Mouse (Mus musculus) layer of hippocampus, adult 9-11 months (tissue): ENCODE results near the gene Btn2a2.
A peak's percentile ranks its signal among the peaks of the same experiment; 100 is the strongest.

Experiments
- DNase-seq: peaks from one replicate; pipeline ENCODE4 v3.0.0; 2022

Btn2a2 gene

GRCm38 (mm10) chr13:23521703-23522102 is 33.0 kb upstream of the Btn2a2 start:
- DNase-seq, result peak; percentile 49

- DNase-seq, result peak; percentile 66
These were observed 30.8 kb upstream of the Btn2a2 start for GRCm38 (mm10) chr13:23519416-23519815.

GRCm38 (mm10) chr13:23518885-23519284 is 30.2 kb upstream of the Btn2a2 start:
- peak; percentile 65 for DNase-seq

DNA sequence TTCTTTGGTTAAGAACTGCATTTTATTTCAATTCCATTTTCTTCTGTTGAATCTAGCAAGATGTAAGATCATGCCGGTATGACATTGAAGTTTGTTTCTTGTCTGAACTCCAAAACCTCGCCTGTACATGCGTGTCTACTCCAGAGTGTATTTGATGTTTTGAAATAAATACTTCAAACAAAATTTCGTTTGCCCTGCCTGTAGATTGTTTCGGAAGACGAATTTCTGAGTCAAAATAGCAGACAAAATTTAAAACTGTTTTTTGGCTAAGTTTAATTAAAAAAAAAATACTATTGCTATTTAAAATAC is 29.6 kb upstream of the Btn2a2 start:
- DNase-seq, result no peak

DNA sequence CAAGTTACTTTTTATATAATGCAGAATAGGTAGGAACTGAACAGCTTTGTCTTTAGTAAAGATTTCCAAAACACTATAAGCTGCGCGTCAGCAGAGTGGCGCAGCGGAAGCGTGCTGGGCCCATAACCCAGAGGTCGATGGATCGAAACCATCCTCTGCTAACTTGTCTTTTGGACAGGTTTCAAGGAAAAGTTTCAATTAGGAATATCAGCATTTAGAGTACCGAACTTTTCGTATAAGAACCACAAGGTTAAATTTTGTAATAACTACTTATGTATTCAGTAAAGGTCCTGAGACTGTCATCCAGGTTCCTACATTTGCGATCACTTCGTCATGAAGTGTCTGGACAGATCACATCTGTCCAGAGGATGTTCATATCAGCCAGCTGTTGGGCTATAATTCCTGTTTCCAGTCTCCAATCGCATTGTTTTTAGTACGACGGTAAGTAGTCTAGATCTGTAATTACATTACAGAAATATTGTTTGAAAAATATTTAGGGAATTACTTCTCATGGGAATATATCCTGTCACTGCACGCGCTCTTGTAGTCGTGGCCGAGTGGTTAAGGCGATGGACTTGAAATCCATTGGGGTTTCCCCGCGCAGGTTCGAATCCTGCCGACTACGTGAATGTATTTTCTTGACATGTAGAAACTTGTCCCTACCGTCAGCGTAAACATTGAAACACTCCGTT is 29.1 kb upstream of the Btn2a2 start:
- DNase-seq, result peak; percentile 87

DNA sequence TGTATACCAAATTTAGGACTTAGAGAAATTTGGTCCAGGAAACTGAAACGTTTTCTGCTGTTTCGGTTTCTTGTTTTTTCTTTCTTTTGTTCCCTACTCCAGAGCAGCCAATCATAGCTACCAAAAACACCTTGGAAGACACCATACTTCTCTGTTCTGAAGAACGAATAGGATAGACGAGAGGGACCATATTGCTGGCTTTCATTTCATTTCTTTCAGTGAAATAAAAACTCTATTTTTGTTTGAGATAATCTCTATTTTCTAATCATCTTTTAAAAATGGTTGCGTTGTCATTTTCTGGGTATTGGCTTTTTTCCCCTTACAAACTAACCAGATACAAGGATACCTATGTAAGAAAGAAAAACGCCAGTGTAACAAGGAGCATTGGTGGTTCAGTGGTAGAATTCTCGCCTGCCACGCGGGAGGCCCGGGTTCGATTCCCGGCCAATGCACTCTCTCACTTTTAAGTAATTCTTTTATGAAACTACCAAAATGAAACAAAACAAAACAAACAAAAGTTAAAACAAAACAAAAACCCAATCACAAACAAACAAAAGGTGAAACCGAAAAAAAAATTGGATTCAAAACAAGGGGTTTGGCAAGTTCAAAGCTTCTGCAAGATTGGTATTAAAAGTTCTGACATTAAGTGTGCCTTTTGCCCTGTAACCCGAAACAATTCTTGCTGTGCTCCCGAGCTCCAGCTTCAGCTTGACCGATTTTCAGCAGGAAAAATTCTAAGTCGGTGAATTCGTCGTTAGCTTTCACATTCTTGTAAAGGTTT is 28.4 kb upstream of the Btn2a2 start:
- no peak for DNase-seq

DNA sequence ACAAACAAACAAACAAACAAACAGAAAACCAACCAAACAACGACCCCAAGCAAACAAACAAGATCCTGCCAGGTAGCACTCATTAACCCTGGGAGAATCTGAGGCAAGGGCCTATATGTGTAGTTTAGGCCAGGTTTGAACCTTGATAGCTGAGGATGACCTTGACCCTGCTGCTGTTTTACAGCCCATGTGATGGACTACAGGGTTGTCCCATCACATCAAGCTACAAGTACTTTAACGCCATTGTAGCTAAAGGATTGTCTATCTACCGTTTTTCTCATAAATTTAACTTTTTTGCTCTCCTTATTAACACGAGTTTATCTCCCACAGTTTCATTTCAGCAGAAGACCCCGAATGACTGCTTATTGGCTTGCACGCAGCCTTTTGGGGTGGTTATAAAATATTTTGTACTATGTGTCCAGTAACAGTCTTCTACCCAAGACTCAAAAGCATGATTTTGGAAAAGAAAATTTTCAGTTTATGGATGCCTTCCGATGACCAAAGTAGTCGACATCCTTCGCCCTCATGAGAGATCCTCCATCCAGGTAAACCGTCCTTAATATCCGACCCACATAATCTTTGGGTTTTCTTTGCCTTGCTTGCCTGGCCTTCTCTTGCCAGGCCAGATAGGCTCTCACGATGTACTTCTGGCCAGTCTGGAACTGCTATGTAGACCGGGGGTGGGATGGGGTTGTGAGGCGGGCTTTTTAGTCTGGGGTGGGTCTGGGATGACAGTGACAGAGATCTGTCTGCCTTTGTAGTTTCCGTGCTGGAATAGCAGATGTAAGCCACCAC is 27.4 kb upstream of the Btn2a2 start:
- DNase-seq, result no peak

DNA sequence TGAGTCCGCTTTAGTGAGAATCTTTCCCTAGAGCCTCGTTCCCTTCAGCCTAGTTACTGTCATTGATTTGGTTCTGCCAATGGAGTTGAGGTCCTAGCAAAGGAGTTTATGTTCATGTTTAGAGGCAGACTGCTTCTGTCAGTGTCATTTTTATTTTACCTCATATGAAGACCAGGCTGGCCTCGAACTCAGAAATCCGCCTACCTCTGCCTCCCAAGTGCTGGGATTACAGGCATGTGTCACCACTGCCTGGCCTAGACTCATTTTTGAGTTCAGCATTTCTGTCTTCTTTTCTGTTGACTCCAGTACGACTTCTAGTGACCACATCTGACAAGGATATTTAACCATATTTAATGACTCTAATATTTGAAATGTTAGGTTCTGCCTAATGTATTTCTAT is 26.6 kb upstream of the Btn2a2 start:
- no peak for DNase-seq

DNA sequence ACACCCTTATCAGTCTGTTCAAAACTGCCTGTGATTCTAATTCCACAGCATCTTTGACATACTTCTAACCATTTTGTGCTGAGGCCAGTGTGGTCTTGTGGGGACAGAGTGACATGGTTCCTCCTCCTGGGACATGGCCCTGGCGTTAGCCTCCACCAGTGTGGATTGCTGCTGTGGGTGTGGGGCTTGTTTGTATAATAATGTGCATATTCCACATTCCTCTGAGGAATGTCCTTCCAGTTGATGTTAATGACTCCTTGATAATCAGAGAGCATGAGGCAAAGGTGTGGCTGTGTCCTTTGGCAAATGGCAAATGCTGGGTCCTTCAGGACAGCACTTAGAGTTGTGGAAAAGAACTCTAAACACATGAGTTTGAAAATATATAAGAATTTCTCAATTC is 24.9 kb upstream of the Btn2a2 start:
- DNase-seq, result no peak

DNA sequence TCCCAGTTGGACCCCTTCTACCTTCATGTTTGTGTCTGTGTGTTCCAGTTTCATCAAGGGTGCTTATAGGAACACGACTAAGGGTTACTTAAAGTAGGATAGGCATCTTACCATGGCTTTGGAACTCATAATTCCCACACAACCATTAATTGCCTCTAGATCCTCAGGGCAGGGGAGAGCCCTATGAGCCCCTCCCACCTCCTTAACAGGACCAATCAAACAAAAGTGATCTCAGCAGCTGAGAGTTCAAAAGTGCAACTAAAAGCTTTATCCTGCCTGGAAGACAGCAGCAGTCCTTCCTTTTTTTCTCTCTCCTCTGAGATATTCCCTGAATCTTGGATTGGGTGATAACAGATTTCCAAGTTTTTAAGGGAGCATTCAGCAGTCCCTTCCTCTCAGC is 21.5 kb upstream of the Btn2a2 start:
- DNase-seq, result no peak

- no peak for DNase-seq
These were observed 18.3 kb upstream of the Btn2a2 start for GRCm38 (mm10) chr13:23506819-23507515.

- DNase-seq, result no peak
These were observed 17.7 kb upstream of the Btn2a2 start for GRCm38 (mm10) chr13:23506351-23506750.

- no peak for DNase-seq
These were observed 17.1 kb upstream of the Btn2a2 start for GRCm38 (mm10) chr13:23505662-23506345.

GRCm38 (mm10) chr13:23503797-23504196 is 15.1 kb upstream of the Btn2a2 start:
- no peak for DNase-seq

GRCm38 (mm10) chr13:23502916-23503315 is 14.3 kb upstream of the Btn2a2 start:
- no peak for DNase-seq

DNA sequence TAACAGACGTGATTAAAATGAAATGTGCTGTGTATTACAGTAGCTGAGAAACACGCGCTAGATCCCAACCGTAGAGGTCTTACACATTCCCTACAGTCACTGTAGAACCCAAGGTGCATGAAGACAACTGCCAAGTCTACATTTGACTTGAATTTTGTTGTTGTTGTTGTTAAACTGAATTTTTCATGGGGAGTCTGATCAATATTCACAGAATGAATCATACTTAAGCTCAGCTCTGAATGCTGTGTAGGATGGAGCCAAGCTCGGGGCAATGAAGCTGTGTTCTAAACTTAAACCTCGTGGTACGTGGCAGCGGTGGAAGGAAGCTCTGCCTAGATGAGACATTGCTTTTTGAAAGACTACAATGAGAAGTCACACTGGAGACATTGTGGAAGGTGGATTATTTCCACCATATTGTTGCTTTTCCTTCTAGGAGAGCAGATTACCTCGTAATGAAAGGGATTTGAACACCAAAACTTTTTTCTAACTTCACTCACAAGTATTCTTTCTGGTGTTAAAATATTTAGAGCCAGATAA is 13.4 kb upstream of the Btn2a2 start:
- DNase-seq, result no peak

GRCm38 (mm10) chr13:23501511-23501910 is 12.9 kb upstream of the Btn2a2 start:
- no peak for DNase-seq

DNA sequence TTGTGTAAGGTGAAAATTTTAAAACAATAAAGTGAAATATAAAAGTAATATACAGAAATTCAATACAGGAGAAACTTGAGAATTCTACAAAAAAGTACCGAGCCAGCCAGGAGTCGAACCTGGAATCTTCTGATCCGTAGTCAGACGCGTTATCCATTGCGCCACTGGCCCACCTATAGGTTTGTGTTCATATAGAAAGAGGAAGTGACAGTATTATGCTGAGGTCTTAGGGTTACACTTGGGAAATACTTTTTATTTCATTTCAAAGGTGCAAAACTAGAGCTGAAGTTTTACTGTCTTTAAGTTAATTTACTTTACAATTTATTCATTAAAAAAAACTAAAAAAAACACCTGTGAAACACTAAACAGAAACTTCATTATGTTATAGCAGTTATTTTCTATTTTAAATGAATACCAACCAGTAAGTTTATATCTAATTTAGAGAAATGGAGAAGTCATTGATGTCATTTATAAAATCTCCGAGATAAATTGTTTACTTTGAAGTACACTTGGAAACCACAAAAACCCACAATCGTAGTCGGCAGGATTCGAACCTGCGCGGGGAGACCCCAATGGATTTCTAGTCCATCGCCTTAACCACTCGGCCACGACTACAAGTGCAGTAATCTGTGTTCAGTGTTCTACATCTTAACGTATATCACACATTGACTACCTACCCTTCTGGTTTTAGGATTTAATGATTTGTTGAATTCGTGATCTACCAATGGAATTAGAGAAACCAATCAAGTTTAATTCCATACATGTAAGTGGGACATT is 12.0 kb upstream of the Btn2a2 start:
- DNase-seq, result peak; percentile 45

- no peak for DNase-seq
These were observed 11.3 kb upstream of the Btn2a2 start for GRCm38 (mm10) chr13:23499943-23500342.

DNA sequence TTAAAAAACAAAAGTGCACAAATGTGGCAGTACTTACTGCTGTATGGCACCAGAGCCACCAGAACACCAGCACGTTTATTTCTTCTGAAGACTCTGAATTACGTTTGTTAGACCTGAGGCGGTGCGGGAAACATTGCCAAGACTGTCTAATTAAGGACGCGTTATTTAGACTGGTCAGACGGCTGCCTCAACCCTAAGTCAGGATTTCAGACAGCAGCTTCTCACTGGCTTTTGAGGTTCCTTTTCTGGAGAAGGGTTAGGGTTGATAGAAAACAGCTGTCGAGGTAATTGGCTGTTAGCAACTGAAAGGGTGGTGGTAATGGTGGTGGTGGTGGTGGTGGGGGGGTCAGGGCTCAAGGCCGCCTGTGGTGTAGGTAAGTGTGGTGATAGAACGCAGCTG is 10.0 kb upstream of the Btn2a2 start:
- no peak for DNase-seq

- DNase-seq, result no peak
These were observed 9.1 kb upstream of the Btn2a2 start for GRCm38 (mm10) chr13:23497656-23498321.
